Mouse (Mus musculus) adrenal gland, postnatal 25 days (tissue): ENCODE data around the gene Gdpd5. TPM values are rescaled to one million over a fixed set of nuclear protein-coding genes. Genes with fewer than 3 reads are reported as not detected.

Experiments used
- DNase-seq: peaks from one replicate; pipeline ENCODE4 v3.0.0; 2021; ENCODE audit warnings: mixed read lengths
- total RNA-seq: library from RNA; stranded (reverse); gene quantifications from 2 replicates; pipeline ENCODE4 v1.2.3, GENCODE M21; 2021

Gene Gdpd5
- total RNA-seq, 1 experiment from 2014 or later: 9.9 TPM

DNA sequence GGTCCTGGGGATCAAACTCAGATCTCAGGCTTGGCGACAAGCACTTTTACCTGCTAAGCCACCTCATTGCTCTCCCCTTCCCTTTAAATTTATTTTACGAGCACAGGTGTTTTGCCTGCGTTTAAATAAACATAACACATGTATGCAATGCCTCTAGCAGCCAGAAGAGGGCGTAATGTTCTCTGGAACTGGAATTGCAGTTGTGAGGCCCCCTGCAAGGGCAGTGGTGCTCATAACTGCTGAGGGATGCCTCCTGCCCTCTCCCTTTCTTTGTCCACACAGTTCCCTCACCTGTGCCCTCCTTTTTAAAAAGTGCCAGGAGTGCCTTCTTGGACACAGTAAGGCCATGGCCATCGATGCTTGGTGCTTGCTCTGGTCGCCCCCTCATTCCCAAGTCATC is 62.8 kb downstream of the Gdpd5 start:
- DNase-seq: no peak

DNA sequence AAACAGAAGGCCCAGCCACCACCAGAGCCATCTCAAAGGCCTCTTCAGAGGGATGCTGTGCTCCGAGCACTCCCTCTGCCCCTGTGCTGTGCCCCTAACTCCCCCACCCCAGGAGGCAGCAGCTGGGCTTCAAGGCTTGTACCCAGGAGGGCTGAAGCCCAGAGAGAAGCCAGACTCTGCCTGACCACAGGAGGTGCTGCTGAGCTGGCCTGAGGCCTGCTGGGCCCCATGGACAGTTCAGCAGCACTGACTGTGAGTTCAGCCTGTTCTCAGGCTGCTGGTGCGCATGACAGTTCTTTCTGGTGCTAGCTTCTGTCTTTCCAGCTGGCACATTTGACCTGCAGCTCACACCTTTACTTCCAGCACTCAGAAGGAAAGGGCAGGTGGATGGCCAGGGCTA is 64.6 kb downstream of the Gdpd5 start:
- DNase-seq: no peak

- no peak for DNase-seq
Observed at GRCm38 (mm10) chr7:99447323-99447722, 66.1 kb downstream of the Gdpd5 start.

DNA sequence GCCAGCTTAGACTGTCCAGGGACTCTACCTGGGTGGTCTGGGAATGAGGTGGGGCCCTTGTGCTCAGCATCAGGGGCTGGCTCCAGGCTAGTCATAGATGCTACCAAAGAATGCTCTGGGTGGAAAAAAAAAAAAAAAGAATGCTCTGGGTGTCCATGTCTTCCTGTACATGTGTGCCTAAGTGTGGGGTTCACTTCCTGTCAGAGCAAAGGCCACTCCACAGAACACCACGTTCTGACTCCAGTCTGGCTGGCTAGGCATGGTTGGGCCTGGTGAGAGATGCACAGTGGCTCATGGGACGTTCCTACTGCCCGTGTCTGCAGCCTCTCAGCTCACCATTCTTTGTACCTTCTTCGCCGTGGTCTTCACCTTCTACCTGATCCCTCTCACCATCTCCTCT is 67.4 kb downstream of the Gdpd5 start:
- no peak for DNase-seq

DNA sequence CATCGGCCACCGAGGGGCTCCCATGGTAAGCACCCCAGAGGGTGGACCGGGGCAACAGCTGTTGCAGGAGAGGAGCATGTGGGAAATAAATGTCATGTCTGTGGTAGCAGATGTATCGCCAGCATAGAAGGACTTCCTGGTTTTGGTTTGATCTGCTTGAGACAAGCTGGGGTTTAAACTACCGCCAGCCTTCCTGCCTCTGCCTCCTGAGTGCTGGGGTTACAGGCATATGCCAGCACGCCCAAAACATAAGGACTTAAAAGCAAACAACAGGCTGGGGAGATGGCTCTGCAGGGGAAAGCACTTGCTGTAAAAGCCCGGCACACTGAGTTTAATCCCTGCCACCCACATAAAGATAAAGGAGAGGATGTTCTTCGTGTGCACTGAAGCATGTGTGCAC is 67.8 kb downstream of the Gdpd5 start:
- no peak for DNase-seq

DNA sequence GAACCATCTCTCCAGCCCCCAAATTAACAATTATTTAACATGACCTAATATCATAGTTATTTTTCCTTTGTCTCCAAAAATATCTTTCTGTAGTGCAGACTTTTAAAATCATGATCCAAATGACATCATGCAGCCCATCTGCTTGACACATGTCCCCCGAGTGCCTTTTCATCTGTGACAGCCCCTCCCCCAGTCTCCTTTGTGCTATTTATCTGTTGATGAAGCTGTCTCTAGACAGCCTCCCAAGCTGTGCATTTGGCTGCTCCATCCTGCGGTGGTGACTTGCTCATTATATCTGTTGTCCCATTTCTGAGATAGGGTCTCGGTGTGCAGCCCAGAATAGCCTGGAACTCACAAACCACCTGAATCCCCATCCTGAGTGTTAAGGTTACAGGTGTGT is 68.5 kb downstream of the Gdpd5 start:
- DNase-seq: no peak

DNA sequence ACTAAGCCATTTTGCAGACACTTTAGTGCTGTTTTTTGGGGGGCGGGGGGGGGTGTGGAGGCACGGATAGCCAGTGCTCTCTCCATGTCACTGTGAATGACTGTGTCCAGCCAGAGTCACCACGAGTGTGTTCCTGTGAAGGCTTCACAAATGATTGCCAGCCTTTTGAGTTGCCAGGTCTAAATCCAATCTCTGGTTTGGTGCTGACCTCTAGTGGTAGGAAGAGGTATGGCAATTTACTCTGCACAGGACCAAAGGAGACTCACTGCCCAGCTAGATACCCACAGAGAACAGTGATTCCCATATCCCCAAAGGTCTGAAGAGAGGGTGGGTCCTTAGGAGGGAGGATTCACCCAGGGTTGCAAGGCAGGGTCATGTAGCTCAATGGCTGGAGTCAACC is 69.5 kb downstream of the Gdpd5 start:
- peak; percentile 23 for DNase-seq

- no peak for DNase-seq
Observed at GRCm38 (mm10) chr7:99452859-99453258, 71.6 kb downstream of the Gdpd5 start.

DNA sequence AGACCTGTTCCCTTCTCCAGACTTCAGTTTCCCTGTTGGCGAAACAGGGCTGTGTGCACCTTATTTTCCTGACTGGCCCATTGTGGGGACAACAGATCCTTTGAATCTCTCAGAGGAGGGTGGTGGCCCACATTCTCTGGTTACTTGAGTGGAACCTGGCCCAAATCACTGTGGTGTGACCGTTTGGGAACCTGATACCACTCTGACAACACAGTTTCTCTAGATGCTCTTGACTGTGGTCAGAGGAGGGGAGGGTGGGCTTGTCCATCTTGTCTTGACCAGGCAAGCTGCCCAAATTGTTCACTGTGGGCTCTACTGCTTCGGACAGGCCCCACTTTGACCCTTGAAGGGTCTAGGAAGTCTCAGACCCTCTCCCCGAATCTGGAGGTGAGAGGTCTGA is 72.8 kb downstream of the Gdpd5 start:
- no peak for DNase-seq

- no peak for DNase-seq
Observed at GRCm38 (mm10) chr7:99458849-99459248, 77.6 kb downstream of the Gdpd5 start.

DNA sequence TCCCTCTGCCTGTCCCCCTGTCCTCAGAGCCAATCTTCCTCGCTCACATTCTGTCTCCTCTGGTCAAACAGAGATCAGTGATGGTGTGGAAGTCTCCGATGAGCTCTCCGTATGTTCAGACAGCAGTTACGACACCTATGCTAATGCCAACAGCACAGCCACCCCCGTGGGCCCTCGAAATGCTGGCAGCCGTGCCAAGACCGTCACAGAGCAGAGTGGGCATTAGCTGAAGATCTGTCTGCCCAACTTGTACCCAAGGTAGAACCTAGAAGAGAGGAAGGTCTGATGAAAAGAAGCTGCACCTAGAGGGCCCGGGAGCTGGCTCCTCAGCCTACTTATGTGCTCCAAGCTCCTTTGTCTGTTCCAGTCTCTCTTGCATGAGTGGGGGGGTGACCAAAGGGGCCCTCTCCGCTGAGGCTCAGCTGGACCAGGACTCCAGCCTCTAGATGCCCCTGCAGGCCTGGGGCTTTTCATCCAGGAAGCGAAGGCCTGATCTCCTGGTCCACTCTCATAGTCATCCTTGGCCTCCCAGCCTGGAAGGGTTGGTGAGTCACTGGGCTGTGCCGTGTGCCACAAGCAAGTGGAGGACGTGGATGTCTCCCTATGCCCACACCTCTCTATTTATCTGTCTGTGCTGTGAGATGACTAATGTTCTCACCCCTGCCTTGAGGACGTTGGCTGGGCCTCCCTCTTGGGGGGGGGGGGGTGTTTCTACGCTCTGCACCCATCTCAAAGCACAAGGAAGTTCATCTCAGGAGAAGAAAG is 78.9 kb downstream of the Gdpd5 start:
- no peak for DNase-seq

DNA sequence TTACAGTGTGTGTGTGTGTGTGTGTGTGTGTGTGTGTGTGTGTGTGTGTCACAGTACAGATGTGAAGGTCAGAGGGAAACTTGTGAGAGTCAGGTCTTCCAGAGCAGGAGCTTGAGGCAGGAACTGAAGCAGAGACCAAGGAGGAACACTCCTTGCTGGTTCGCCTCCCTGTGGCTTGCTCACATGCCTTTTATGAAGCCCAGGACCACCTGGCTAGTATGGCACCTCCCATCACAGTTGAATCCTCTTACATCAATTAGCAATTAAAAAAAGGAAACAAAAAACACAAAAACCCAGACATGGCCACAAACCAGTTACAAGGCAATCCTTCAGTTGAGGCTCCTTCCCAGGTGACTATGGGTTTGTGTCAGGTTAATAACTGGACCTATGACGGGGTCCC is 81.9 kb downstream of the Gdpd5 start:
- no peak for DNase-seq

- DNase-seq: no peak
Observed at GRCm38 (mm10) chr7:99465811-99466210, 84.6 kb downstream of the Gdpd5 start, which contains the start of gene Klhl35. Gene Klhl35, plus strand, starts transcription at chr7:99466004.

DNA sequence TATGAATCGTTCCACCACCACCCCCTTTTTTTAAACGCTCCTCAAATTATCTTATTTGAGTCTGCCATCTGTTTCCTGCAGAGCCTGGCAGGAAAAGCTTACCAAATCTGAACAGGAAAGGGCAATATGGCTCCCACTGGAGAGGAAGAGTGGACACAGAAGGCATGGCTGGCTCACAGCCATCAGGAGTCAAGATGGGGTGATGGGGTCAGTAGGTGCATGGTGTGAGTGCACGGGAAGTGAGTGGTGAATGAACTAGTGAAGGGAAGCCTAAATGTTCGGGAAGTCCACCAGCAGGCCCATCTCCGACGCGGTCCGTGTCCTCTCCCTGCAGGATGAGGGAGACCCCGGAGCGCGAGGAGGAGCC is 86.7 kb downstream of the Gdpd5 start:
- no peak for DNase-seq

GRCm38 (mm10) chr7:99468283-99469132 is 87.3 kb downstream of the Gdpd5 start:
- DNase-seq: peak; percentile 62

- DNase-seq: no peak
Observed at GRCm38 (mm10) chr7:99469680-99470405, 88.6 kb downstream of the Gdpd5 start.

DNA sequence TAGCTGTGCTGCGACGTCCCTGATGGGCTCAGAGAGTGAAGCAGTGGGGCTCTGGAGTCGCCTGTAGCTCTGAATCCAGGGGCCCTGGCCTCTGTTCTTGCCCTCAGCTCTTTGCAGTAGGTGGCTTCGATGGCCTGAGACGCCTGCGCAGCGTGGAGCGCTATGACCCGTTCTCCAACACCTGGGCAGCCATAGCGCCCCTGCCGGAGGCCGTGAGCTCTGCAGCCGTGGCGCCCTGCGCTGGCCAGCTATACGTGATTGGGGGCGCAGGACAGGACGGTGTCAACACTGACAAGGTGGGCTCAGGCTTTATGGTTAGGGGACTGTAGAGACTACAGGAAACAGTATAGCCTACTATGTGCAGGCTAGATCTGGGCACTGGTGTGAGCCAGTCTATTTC is 90.4 kb downstream of the Gdpd5 start:
- no peak for DNase-seq

DNA sequence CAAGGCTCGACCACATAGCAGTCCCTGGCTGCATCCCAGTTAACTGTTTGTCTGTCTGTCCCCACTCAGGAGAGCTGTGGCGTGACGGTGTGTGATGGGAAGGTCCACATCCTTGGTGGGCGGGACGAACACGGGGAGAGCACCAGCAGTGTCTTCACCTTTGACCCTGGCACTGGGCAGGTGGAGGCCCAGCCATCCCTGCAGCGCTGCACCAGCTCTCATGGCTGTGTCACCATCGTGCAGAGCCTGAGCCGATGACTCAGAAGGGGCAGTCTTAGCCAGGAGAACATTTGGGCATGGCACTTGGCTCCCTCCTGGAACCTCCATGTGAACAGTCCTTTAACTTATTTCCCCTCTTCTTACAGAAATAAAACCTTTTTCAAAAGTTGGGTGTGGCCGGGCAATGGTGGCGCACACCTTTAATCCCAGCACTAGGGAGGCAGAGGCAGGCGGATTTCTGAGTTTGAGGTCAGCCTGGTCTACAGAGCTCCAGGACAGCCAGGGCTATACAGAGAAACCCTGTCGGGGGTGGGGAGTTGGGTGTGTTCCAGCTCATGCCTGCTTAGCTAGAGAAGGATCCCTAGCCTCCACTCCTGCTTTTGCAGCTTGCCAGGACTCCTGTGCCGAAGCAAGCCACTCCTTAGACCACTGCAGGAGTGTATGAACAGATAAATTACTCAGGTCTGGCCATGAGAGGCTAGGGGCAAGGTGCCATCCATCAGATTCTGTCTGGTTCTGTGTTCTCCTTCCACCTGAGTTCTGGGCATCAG is 92.6 kb downstream of the Gdpd5 start:
- peak; percentile 57 for DNase-seq

DNA sequence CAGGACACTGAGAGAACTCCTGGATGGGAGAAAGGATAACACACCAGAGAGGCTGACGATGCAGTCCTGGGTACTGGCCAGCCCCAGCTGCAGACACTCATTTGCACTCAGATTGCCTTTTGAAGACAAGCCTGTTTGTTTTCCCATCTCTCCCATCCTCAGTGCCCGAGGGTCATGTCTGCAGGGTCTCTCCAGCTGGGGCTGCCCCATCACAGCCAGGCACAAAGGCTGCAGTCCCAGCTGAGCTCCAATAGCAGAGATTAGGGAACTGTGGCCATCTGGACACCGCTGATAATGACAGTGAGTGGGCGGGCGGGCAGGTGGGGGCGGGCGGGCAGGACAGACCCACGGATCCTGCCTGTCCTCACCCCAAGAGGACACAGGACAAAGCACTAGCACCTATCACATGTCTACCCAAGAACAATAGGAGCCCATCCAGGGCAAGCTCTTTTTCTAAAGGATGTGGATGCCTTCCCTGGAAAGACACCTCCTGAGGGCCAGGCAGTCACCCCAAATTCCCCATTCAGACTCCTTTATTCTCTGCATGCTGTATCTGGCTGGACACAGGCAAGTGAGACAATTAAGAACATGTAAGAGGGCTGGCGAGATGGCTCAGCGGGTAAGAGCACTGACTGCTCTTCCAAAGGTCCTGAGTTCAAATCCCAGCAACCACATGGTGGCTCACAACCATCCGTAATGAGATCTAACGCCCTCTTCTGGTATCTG is 93.8 kb downstream of the Gdpd5 start:
- DNase-seq: no peak

GRCm38 (mm10) chr7:99475562-99475911 is 94.3 kb downstream of the Gdpd5 start:
- DNase-seq: no peak

GRCm38 (mm10) chr7:99476558-99477114 is 95.4 kb downstream of the Gdpd5 start:
- DNase-seq: no peak
